Mouse (Mus musculus) lung, adult 2 months (tissue): ENCODE measurements at regions not wholly inside any gene's neighbourhood (a gene's known extent, or its start where the extent isn't known, plus 50 kb on each side); places are given as distances from the start of the nearest gene placed in this dataset.

Experiments
- CTCF ChIP-seq: fragments of 200-500 bp; IDR thresholded peaks from 2 replicates; pipeline ENCODE4 v1.5.1; 2011; ENCODE audit warnings: mild to moderate bottlenecking, low read length, control low read depth; ENCODE audit not compliant: insufficient read depth
- POLR2A ChIP-seq: fragments of 200-500 bp; IDR thresholded peaks from 2 replicates; pipeline ENCODE4 v1.6.1; 2011; ENCODE audit warnings: low read depth, mild to moderate bottlenecking, control low read depth, low read length, borderline replicate concordance; ENCODE audit errors: extremely low read depth

DNA sequence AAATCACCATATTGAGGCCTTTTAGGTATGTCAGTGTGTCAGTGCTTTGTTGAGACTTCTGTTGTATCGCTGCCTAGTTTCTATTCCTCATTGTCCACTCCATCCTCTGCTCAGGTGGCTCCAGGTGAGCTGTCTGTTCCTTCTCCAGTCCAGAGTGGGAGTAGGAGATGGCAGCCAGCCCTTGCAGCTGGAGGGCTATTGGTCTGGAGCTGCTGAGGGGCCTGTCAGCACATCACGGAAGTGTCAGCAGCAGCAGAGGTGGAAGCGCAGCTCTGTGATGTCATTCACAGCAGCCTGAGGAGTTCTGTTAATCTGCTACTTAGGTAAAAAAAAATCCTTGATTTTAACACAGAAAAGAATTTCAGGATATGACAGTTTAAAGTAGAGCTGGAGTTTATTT is 126.0 kb upstream of the Adra1b start:
- TF ChIP-seq CTCF: no peak
- no peak for TF ChIP-seq POLR2A
